Comparison of ENCODE assay signal across 31 mouse cellular contexts in the genomic region with DNA sequence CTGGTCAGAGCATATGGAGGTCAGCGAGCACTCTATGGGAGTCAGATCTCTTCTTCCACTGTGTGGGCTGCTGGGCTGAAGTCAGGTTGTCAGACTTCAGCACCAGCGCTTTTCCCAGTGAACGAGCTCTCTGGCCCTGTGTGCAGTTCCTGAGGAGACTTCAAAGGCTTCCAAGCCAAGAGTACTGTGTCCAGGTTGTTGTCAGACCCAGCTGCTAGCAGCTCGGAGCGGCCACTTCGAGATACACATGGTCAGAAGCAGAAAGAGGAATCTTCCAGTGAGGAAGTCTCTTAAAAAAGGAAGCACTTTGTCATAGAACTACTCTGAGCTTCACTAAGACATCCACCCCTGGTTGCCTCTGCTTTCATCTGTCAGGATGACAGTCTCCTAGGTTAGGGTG. TPM values are rescaled to one million over a fixed set of nuclear protein-coding genes. Genes with fewer than 3 reads are reported as not detected.
DNase-seq lines count a peak whose midpoint lies in the region; TF ChIP-seq lines count a peak whose summit lies in the region.
"Had no signal": no experiment of that assay in that cellular context is flagged by ENCODE, and none has a peak within 500 bp of the region (broad histone marks: within the 10 kb centered on the region; RNA-seq: fewer than 3 reads in every experiment).

No protein-coding gene starts in this region.

- TF ChIP-seq POLR2A in bone marrow macrophage, adult 2 months (IDR thresholded peaks at IDR 0.05; ENCODE audit: borderline replicate concordance, low read depth, low read length), result no peak

- peak; percentile 62 for DNase-seq in heart, embryonic 10.5 days (ENCODE audit: low spot score)
- DNase-seq in heart, postnatal 10 days, result no peak
- peak; percentile 29 for DNase-seq in kidney, postnatal 14 days
- DNase-seq in kidney, adult 8-10 months, result no peak
- no peak for DNase-seq in adrenal gland, postnatal 10 days
- DNase-seq in Muller cell, postnatal 12 days (ENCODE audit: inconsistent ontology term), result no peak
- DNase-seq: adrenal gland, postnatal 14 days; cerebellum, adult 18-20 months; cerebellum, postnatal 25 days; gastrocnemius, postnatal 14 days; heart, adult 11 months; layer of hippocampus, postnatal 36 days; left cerebral cortex, postnatal 4 days; liver, embryonic 13.5 days; right cerebral cortex, adult 18-20 months; spleen, adult 18-20 months; thymus, adult 2 months; thymus, postnatal 36 days had no signal

- no peaks in the 10 kb centered on the region for H3K9me3 ChIP-seq in heart, embryonic 10.5 days
- H3K9me3 ChIP-seq: forebrain, embryonic 13.5 days; G1E; hindbrain, embryonic 12.5 days; intestine, embryonic 15.5 days; kidney, embryonic 15.5 days; liver, embryonic 13.5 days; lung, embryonic 15.5 days; midbrain, embryonic 15.5 days; neural tube, embryonic 12.5 days had no signal

- H3K27me3 ChIP-seq in heart, embryonic 10.5 days (ENCODE audit: insufficient read depth, poor library complexity, severe bottlenecking), result no peaks in the 10 kb centered on the region
- H3K27me3 ChIP-seq: forebrain, embryonic 13.5 days; hindbrain, embryonic 12.5 days; intestine, embryonic 15.5 days; kidney, embryonic 15.5 days; liver, embryonic 13.5 days; lung, embryonic 15.5 days; midbrain, embryonic 15.5 days; neural tube, embryonic 12.5 days; Patski had no signal

- 87% methylated on average over 6 of the region's 6 CpGs for WGBS in heart, embryonic 10.5 days
- WGBS in macrophage (ENCODE audit: missing documents), result 40% methylated on average over 6 of the region's 6 CpGs

- intact Hi-C loops in heart, postnatal 10 days (cut with DNase I), result no loop called here

- TF ChIP-seq CTCF in bone marrow macrophage, adult 2 months (IDR thresholded peaks at IDR 0.05; ENCODE audit: low read depth, low read length), result no peak

- H3K36me3 ChIP-seq in heart, embryonic 10.5 days, result peaks cover 84% of the 10 kb centered on the region
- peaks cover 38% of the 10 kb centered on the region for H3K36me3 ChIP-seq in macrophage (ENCODE audit: inconsistent target)

- no peak overlapping the region for H3K4me3 ChIP-seq in heart, embryonic 10.5 days
- H3K4me3 ChIP-seq in bone marrow macrophage, adult 2 months (ENCODE audit: insufficient read depth, low read length), result no peak overlapping the region
- H3K4me3 ChIP-seq in macrophage (ENCODE audit: inconsistent target), result no peak overlapping the region
- H3K4me3 ChIP-seq: forebrain, embryonic 13.5 days; hindbrain, embryonic 12.5 days; intestine, embryonic 15.5 days; kidney, embryonic 15.5 days; liver, embryonic 13.5 days; lung, embryonic 15.5 days; midbrain, embryonic 15.5 days; myocyte; neural tube, embryonic 12.5 days had no signal

- peaks cover 51% of the 10 kb centered on the region for H3K79me2 ChIP-seq in macrophage (ENCODE audit: inconsistent target)

- H3K27ac ChIP-seq in heart, embryonic 10.5 days, result no peak overlapping the region
- peak overlapping the region; percentile 91 for H3K27ac ChIP-seq in bone marrow macrophage, adult 2 months (ENCODE audit: insufficient read depth, low read depth, low read length)
- H3K27ac ChIP-seq in macrophage, result peak overlapping the region; percentile 99
- H3K27ac ChIP-seq: forebrain, embryonic 13.5 days; hindbrain, embryonic 12.5 days; hindbrain, postnatal 0 days; intestine, embryonic 15.5 days; lung, embryonic 15.5 days; midbrain, embryonic 15.5 days; neural tube, embryonic 12.5 days had no signal

- peaks cover 10% of the 10 kb centered on the region for H3K4me1 ChIP-seq in heart, embryonic 10.5 days
- H3K4me1 ChIP-seq in bone marrow macrophage, adult 2 months (ENCODE audit: control insufficient read depth, insufficient read depth, low read length), result peaks cover 52% of the 10 kb centered on the region

RNA-seq across cellular contexts. Expression of a gene that starts 18.0 kb away (rescaled TPM):
- polyA plus RNA-seq in heart, embryonic 10.5 days (2016; fragmentation: Nextera tagmentation; extraction: Ambion mirVana), result 35.9 and 37.4 TPM in 2 replicates
- 10 to 100 TPM; 42.1 to 42.3 TPM for total RNA-seq in heart, postnatal 10 days (2021)
- 66.1 and 80.8 TPM in 2 replicates for polyA plus RNA-seq in bone marrow macrophage, adult 2 months (2012; ENCODE audit: insufficient read depth, insufficient read length, missing spikeins)
- 100 to 1,000 TPM; 139 to 319 (median 251) TPM for total RNA-seq in macrophage (2018; cell fraction: chromatin; rRNA removed)
- 10 to 100 TPM; 30.7 to 54.7 (median 44.4) TPM for total RNA-seq in macrophage (2018; cell fraction: cytosol; rRNA removed)
- 100 to 1,000 TPM in 15 of 26 experiments, 10 to 100 TPM in 11; 80.4 to 185 (median 108) TPM for total RNA-seq in macrophage (2018; cell fraction: nucleus; rRNA removed)
- polyA plus RNA-seq in macrophage (2018), result 44.0 to 60.9 TPM (median 45.0 TPM) in 3 replicates
- 10 to 100 TPM; 41.7 to 56.4 TPM for total RNA-seq in adrenal gland, postnatal 10 days (2021)

RNA-seq across cellular contexts. Expression of a gene that starts 28.4 kb away (rescaled TPM):
- polyA plus RNA-seq in heart, embryonic 10.5 days (2016; fragmentation: Nextera tagmentation; extraction: Ambion mirVana), result 17.7 and 21.6 TPM in 2 replicates
- total RNA-seq in heart, postnatal 10 days (2021), result 10 to 100 TPM; 48.6 to 60.9 TPM
- 255 and 258 TPM in 2 replicates for polyA plus RNA-seq in bone marrow macrophage, adult 2 months (2012; ENCODE audit: insufficient read depth, insufficient read length, missing spikeins)
- 100 to 1,000 TPM; 230 to 652 (median 349) TPM for total RNA-seq in macrophage (2018; cell fraction: chromatin; rRNA removed)
- total RNA-seq in macrophage (2018; cell fraction: cytosol; rRNA removed), result 10 to 100 TPM; 45.7 to 98.1 (median 65.6) TPM
- total RNA-seq in macrophage (2018; cell fraction: nucleus; rRNA removed), result 100 to 1,000 TPM; 117 to 400 (median 216) TPM
- polyA plus RNA-seq in macrophage (2018), result 77.2 to 118 TPM (median 110 TPM) in 3 replicates
- total RNA-seq in adrenal gland, postnatal 10 days (2021), result 10 to 100 TPM; 48.1 to 58.5 TPM

Comparison
In these comparisons a context has a peak if more than half of its experiments do, and no peak if none do; other contexts are left out.
1. DNase-seq: peak in heart, embryonic 10.5 days (single experiment) and kidney, postnatal 14 days (single experiment); none in heart, postnatal 10 days (0 of 2), kidney, adult 8-10 months (0 of 2), adrenal gland, postnatal 10 days (single experiment) and Muller cell, postnatal 12 days (single experiment).